Mouse (Mus musculus): ENCODE data around the gene Cldn3.

- TF ChIP-seq CTCF (IDR thresholded peaks at IDR 0.05; ENCODE audit: control insufficient read depth, insufficient read depth, insufficient read length) (no peak), MAX (IDR thresholded peaks at IDR 0.05) (no peak), USF1 (IDR thresholded peaks at IDR 0.05; ENCODE audit: low read depth) (peak; percentile 68), MYOD1 (IDR thresholded peaks at IDR 0.05; ENCODE audit: control insufficient read depth, insufficient read length, low read depth) (no peak), MYOG (IDR thresholded peaks at IDR 0.05; ENCODE audit: control insufficient read depth, extremely low read depth, insufficient read length) (no peak)
Measured at GRCm38 (mm10) chr5:135008671-135009589, 22.9 kb downstream of the Cldn3 start, which contains the start of gene Abhd11.
